Mouse (Mus musculus): ENCODE results near the gene Srxn1. TPM values are rescaled to one million over a fixed set of nuclear protein-coding genes. Genes with fewer than 3 reads are reported as not detected.

Srxn1 gene
- total and polyA plus RNA-seq, 3 experiments = not detected

DNA sequence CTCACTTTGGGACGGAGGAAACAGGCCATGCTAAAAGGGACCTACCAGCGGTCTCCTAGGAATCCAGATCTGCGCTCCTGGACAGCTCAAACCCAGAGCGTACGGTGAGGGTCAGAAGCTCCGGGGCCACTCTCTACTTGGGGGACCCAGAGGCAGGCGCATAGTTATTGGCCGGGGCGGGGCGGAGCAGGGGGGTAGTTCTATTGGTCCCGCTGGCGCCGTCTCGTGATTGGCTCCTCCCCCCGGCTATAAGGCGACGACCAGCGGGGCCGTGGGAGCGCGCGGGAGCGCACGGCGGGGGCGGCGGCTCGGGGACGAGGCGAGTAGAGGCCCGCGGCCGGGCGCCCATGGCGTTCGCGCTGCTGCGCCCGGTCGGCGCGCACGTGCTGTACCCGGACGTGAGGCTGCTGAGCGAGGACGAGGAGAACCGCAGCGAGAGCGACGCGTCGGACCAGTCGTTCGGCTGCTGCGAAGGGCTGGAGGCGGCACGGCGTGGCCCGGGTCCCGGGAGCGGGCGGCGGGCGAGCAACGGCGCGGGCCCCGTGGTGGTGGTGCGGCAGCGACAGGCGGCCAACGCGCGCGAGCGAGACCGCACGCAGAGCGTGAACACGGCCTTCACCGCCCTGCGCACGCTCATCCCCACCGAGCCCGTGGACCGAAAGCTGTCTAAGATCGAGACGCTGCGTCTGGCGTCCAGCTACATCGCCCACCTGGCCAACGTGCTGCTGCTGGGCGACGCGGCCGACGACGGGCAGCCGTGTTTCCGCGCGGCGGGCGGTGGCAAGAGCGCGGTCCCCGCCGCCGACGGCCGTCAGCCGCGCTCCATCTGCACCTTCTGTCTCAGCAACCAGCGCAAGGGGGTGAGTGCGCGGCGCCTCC is 38.2 kb downstream of the Srxn1 start, which contains the start of gene Tcf15:
TSS of gene Tcf15 (plus strand) at position 283 of the 879 bp plus-strand sequence.
- H3K9me3 ChIP-seq (replicated peaks; ENCODE audit: low read length) = no peaks in the 10 kb centered on the region
- dilution Hi-C loops (cut with MboI; ENCODE audit: extremely low pct_ligation_motif_present, extremely low pct_unique_long_range_greater_than_20kb, low sequenced_read_pairs) (no loop called here), in situ Hi-C loops (cut with MboI; ENCODE audit: low pct_ligation_motif_present, low pct_unique_long_range_greater_than_20kb, low sequenced_read_pairs) (no loop called here)
- TF ChIP-seq TBP (conservative IDR thresholded peaks at IDR 0.05; ENCODE audit: low read depth, low read length) (no peak), CHD2 (IDR thresholded peaks at IDR 0.05; ENCODE audit: low read length) (no peak), ZMIZ1 (IDR thresholded peaks at IDR 0.05; ENCODE audit: low read depth, low read length) (no peak), USF2 (conservative IDR thresholded peaks at IDR 0.05; ENCODE audit: low read depth, low read length) (no peak)
- H3K79me2 ChIP-seq (replicated peaks; ENCODE audit: control insufficient read depth, extremely low read depth, insufficient read depth, poor library complexity, severe bottlenecking) = no peaks in the 10 kb centered on the region
- H3K9ac ChIP-seq (ENCODE audit: insufficient read depth, low read depth) = no peak within 1 kb of the TSS
- no peak within 1 kb of the TSS for H3K4me2 ChIP-seq (ENCODE audit: insufficient read depth, low read depth, poor library complexity, severe bottlenecking)
- H3K4me1 ChIP-seq (ENCODE audit: control insufficient read depth in 1 of 2, insufficient read depth in 2 of 2) = no peaks in the 10 kb centered on the region
- H3K4me3 ChIP-seq (replicated peaks in 1 of 3; ENCODE audit: low read depth in 2 of 3, low read length in 2 of 3, poor library complexity in 1 of 3) = no peak within 1 kb of the TSS
- no peak for DNase-seq (ENCODE audit: extremely low read depth)
- peaks cover 76% of the 10 kb centered on the region for H3K27me3 ChIP-seq (replicated peaks)
- H3K36me3 ChIP-seq (replicated peaks in 1 of 2; ENCODE audit: control insufficient read depth in 1 of 2, insufficient read depth in 1 of 2, low read length in 1 of 2) = no peaks in the 10 kb centered on the region
- H3K27ac ChIP-seq (ENCODE audit: insufficient read depth, low read depth) = no peak within 1 kb of the TSS

DNA sequence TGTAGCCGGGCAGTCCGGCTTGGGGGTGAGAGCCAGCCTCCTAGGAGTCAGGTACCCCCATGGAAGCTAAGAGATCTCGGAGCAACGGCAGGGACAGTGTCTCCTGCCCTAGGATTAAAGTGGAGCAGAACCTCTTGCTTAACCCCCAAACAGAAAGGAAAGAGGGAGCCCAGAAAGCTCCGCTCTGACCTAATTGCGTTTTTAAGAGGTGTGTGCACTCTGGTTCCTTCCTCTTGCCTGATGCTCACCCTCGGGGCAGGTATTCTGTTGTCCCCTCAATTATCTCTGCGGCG is 38.8 kb downstream of the Srxn1 start:
- no peak for DNase-seq (ENCODE audit: extremely low read depth)
- in situ Hi-C loops (cut with MboI; ENCODE audit: low pct_ligation_motif_present, low pct_unique_long_range_greater_than_20kb, low sequenced_read_pairs) = no loop called here
- Histone ChIP-seq H3K27me3 (replicated peaks) (peaks cover 77% of the 10 kb centered on the region), H3K36me3 (replicated peaks in 1 of 2; ENCODE audit: control insufficient read depth in 1 of 2, insufficient read depth in 1 of 2, low read length in 1 of 2) (no peaks in the 10 kb centered on the region), H3K27ac (ENCODE audit: insufficient read depth, low read depth) (no peak overlapping the region), H3K4me2 (ENCODE audit: insufficient read depth, low read depth, poor library complexity, severe bottlenecking) (no peak overlapping the region), H3K9ac (ENCODE audit: insufficient read depth, low read depth) (no peak overlapping the region), H3K4me1 (ENCODE audit: control insufficient read depth in 1 of 2, insufficient read depth in 2 of 2) (no peaks in the 10 kb centered on the region), H3K79me2 (replicated peaks; ENCODE audit: control insufficient read depth, extremely low read depth, insufficient read depth, poor library complexity, severe bottlenecking) (no peaks in the 10 kb centered on the region), H3K9me3 (replicated peaks; ENCODE audit: low read length) (no peaks in the 10 kb centered on the region), H3K4me3 (replicated peaks in 1 of 3; ENCODE audit: low read depth in 2 of 3, low read length in 2 of 3, poor library complexity in 1 of 3) (no peak overlapping the region)
- dilution Hi-C loops (cut with MboI; ENCODE audit: extremely low pct_ligation_motif_present, extremely low pct_unique_long_range_greater_than_20kb, low sequenced_read_pairs) = no loop called here
- no peak for TF ChIP-seq RCOR1 (conservative IDR thresholded peaks at IDR 0.05; ENCODE audit: low read depth, low read length)
- no peak for TF ChIP-seq RAD21 (IDR thresholded peaks at IDR 0.05; ENCODE audit: low read depth, low read length)
- no peak for TF ChIP-seq MEF2A (IDR thresholded peaks at IDR 0.05; ENCODE audit: borderline replicate concordance, low read depth, low read length)
- no peak for TF ChIP-seq HCFC1 (IDR thresholded peaks at IDR 0.05; ENCODE audit: low read depth, low read length)
- no peak for TF ChIP-seq MXI1 (IDR thresholded peaks at IDR 0.05; ENCODE audit: low read depth, low read length)
- no peak for TF ChIP-seq E2F4 (IDR thresholded peaks at IDR 0.05; ENCODE audit: insufficient replicate concordance, low read depth, low read length)
- TF ChIP-seq SIN3A (IDR thresholded peaks at IDR 0.05; ENCODE audit: low read length) = no peak
- TF ChIP-seq CHD2 (IDR thresholded peaks at IDR 0.05; ENCODE audit: low read length) = no peak
- TF ChIP-seq ZKSCAN1 (IDR thresholded peaks at IDR 0.05; ENCODE audit: borderline replicate concordance, low read depth, low read length) = no peak
- no peak for TF ChIP-seq TBP (conservative IDR thresholded peaks at IDR 0.05; ENCODE audit: low read depth, low read length)
- no peak for TF ChIP-seq NRF1 (IDR thresholded peaks at IDR 0.05; ENCODE audit: low read depth, low read length)
- no peak for TF ChIP-seq ETS1 (conservative IDR thresholded peaks at IDR 0.05; ENCODE audit: low read depth, low read length)
- TF ChIP-seq IRF4 (IDR thresholded peaks at IDR 0.05; ENCODE audit: low read depth, low read length) = no peak
- no peak for TF ChIP-seq MYC (IDR thresholded peaks at IDR 0.05; ENCODE audit: low read depth, low read length)
- no peak for TF ChIP-seq NELFE (IDR thresholded peaks at IDR 0.05; ENCODE audit: low read depth, low read length)
- no peak for TF ChIP-seq MAZ (IDR thresholded peaks at IDR 0.05; ENCODE audit: low read depth, low read length)
- TF ChIP-seq MAX (IDR thresholded peaks at IDR 0.05; ENCODE audit: low read length) = no peak
- no peak for TF ChIP-seq GABPA (IDR thresholded peaks at IDR 0.05; ENCODE audit: insufficient replicate concordance, low read depth, low read length)
